Mouse (Mus musculus) MEL-GATA-1-ER (cell line): Measurements from ENCODE around the gene Vwf.

ENCODE experiments used
- DNase-seq: peaks from one replicate; pipeline ENCODE4 v3.0.0-alpha.2; 2012; ENCODE audit warnings: low read depth; ENCODE audit errors: extremely low read depth

Gene Vwf

GRCm38 (mm10) chr6:125620764-125621163 lies 74.2 kb downstream of the Vwf start:
- no peak for DNase-seq

GRCm38 (mm10) chr6:125622434-125622833 lies 75.9 kb downstream of the Vwf start:
- DNase-seq, result no peak

GRCm38 (mm10) chr6:125640486-125640885 lies 93.9 kb downstream of the Vwf start:
- DNase-seq, result no peak

- DNase-seq, result no peak
Measured at GRCm38 (mm10) chr6:125641146-125641545, 94.6 kb downstream of the Vwf start.

- DNase-seq, result no peak
Measured at GRCm38 (mm10) chr6:125648964-125649363, 102.4 kb downstream of the Vwf start.

- no peak for DNase-seq
Measured at GRCm38 (mm10) chr6:125651335-125651734, 104.8 kb downstream of the Vwf start.

- DNase-seq, result no peak
Measured at GRCm38 (mm10) chr6:125653416-125653815, 106.8 kb downstream of the Vwf start.

- DNase-seq, result no peak
Measured at GRCm38 (mm10) chr6:125656921-125657320, 110.3 kb downstream of the Vwf start.

GRCm38 (mm10) chr6:125657966-125658365 lies 111.4 kb downstream of the Vwf start:
- no peak for DNase-seq

GRCm38 (mm10) chr6:125661106-125661877 lies 114.7 kb downstream of the Vwf start:
- no peak for DNase-seq

- no peak for DNase-seq
Measured at GRCm38 (mm10) chr6:125663906-125664305, 117.3 kb downstream of the Vwf start.

- no peak for DNase-seq
Measured at GRCm38 (mm10) chr6:125671835-125672234, 125.3 kb downstream of the Vwf start.

GRCm38 (mm10) chr6:125678492-125678891 lies 131.9 kb downstream of the Vwf start:
- no peak for DNase-seq

GRCm38 (mm10) chr6:125680613-125681012 lies 134.0 kb downstream of the Vwf start:
- DNase-seq, result no peak

- DNase-seq, result no peak
Measured at GRCm38 (mm10) chr6:125685420-125685819, 138.8 kb downstream of the Vwf start.

- no peak for DNase-seq
Measured at GRCm38 (mm10) chr6:125687986-125688385, 141.4 kb downstream of the Vwf start.

GRCm38 (mm10) chr6:125690057-125690703 lies 143.6 kb downstream of the Vwf start, which contains the start of gene Ano2:
Ano2 (plus strand) TSS chr6:125690419.
- DNase-seq, result no peak

- DNase-seq, result no peak
Measured at GRCm38 (mm10) chr6:125701146-125701545, 154.6 kb downstream of the Vwf start.

- no peak for DNase-seq
Measured at GRCm38 (mm10) chr6:125711261-125711660, 164.7 kb downstream of the Vwf start.

GRCm38 (mm10) chr6:125726408-125726807 lies 179.8 kb downstream of the Vwf start:
- no peak for DNase-seq

- no peak for DNase-seq
Measured at GRCm38 (mm10) chr6:125727484-125727911, 180.9 kb downstream of the Vwf start.

- DNase-seq, result no peak
Measured at GRCm38 (mm10) chr6:125729471-125729870, 182.9 kb downstream of the Vwf start.
